ENCODE assay signal across 30 mouse cellular contexts in genomic region chr9:123688227-123688626, GRCm38 (mm10). TPM values are rescaled to one million over a fixed set of nuclear protein-coding genes. Genes with fewer than 3 reads are reported as not detected.
DNase-seq lines count a peak whose midpoint lies in the region; ATAC-seq and TF ChIP-seq lines count a peak whose summit lies in the region.
"Had no signal": no experiment of that assay in that cellular context is flagged by ENCODE, and none has a peak within 500 bp of the region (broad histone marks: within the 10 kb centered on the region; RNA-seq: fewer than 3 reads in every experiment).

No protein-coding gene starts in this region.

- H3K4me1 ChIP-seq in liver, embryonic 13.5 days (replicated peaks) = 0 out of 2 replicates have a peak, but pooled peaks cover 3% of the 10 kb centered on the region
- H3K4me1 ChIP-seq in liver, embryonic 12.5 days = no peaks in the 10 kb centered on the region; the same call in 1 of the 2 replicates
- no peaks in the 10 kb centered on the region for H3K4me1 ChIP-seq in MEL (ENCODE audit: control insufficient read depth in 1 of 2, insufficient read depth in 2 of 2, low read length in 2 of 2)
- H3K4me1 ChIP-seq in intestine, embryonic 16.5 days (ENCODE audit: control insufficient read depth, insufficient read depth, low read length) = no peaks in the 10 kb centered on the region
- no peaks in the 10 kb centered on the region for H3K4me1 ChIP-seq in intestine, embryonic 15.5 days (replicated peaks)
- H3K4me1 ChIP-seq: embryonic facial prominence, embryonic 13.5 days; embryonic facial prominence, embryonic 15.5 days; forebrain, embryonic 12.5 days had no signal

- H3K27me3 ChIP-seq in liver, embryonic 13.5 days = peaks cover 4% of the 10 kb centered on the region; the same call in 1 of the 2 replicates
- 0 out of 2 replicates have a peak, but pooled peaks cover 3% of the 10 kb centered on the region for H3K27me3 ChIP-seq in liver, embryonic 12.5 days (replicated peaks)
- H3K27me3 ChIP-seq in MEL (ENCODE audit: control insufficient read depth in 1 of 2, insufficient read depth in 2 of 2, low read length in 2 of 2) = no peaks in the 10 kb centered on the region
- no peaks in the 10 kb centered on the region for H3K27me3 ChIP-seq in intestine, embryonic 16.5 days (replicated peaks; ENCODE audit: control insufficient read depth, insufficient read depth, low read length)
- no peaks in the 10 kb centered on the region for H3K27me3 ChIP-seq in intestine, embryonic 15.5 days (replicated peaks)
- H3K27me3 ChIP-seq: CH12.LX; embryonic facial prominence, embryonic 13.5 days; embryonic facial prominence, embryonic 15.5 days had no signal

- no peak overlapping the region for H3K4me3 ChIP-seq in liver, embryonic 13.5 days (replicated peaks)
- H3K4me3 ChIP-seq in liver, embryonic 12.5 days = no peak overlapping the region
- no peak overlapping the region for H3K4me3 ChIP-seq in MEL (ENCODE audit: control insufficient read depth in 1 of 2, insufficient read depth in 1 of 2, low read depth in 2 of 2, low read length in 2 of 2)
- no peak overlapping the region for H3K4me3 ChIP-seq in intestine, embryonic 16.5 days (ENCODE audit: low read length)
- H3K4me3 ChIP-seq in intestine, embryonic 15.5 days (replicated peaks) = no peak overlapping the region
- H3K4me3 ChIP-seq: embryonic facial prominence, embryonic 13.5 days; embryonic facial prominence, embryonic 15.5 days; erythroblast, embryonic 14.5 days; forebrain, embryonic 10.5 days; forebrain, embryonic 12.5 days had no signal

- WGBS in liver, embryonic 13.5 days (ENCODE audit: insufficient replicate concordance) = 14% methylated on average over 1 of the region's 1 CpGs
- WGBS in liver, embryonic 12.5 days (ENCODE audit: insufficient replicate concordance) = 41% methylated on average over 1 of the region's 1 CpGs
- WGBS in intestine, embryonic 16.5 days = 80% methylated on average over 1 of the region's 1 CpGs
- 81% methylated on average over 1 of the region's 1 CpGs for WGBS in intestine, embryonic 15.5 days

- no peaks in the 10 kb centered on the region for H3K9me3 ChIP-seq in liver, embryonic 13.5 days (replicated peaks)
- no peaks in the 10 kb centered on the region for H3K9me3 ChIP-seq in liver, embryonic 12.5 days (replicated peaks)
- no peaks in the 10 kb centered on the region for H3K9me3 ChIP-seq in MEL (replicated peaks; ENCODE audit: insufficient read depth, low read length)
- no peaks in the 10 kb centered on the region for H3K9me3 ChIP-seq in intestine, embryonic 16.5 days (ENCODE audit: control insufficient read depth, low read length)
- H3K9me3 ChIP-seq in intestine, embryonic 15.5 days = no peaks in the 10 kb centered on the region
- H3K9me3 ChIP-seq: embryonic facial prominence, embryonic 13.5 days; embryonic facial prominence, embryonic 15.5 days; forebrain, embryonic 10.5 days; forebrain, embryonic 12.5 days; G1E had no signal

- no peak for TF ChIP-seq RAD21 in MEL (IDR thresholded peaks at IDR 0.05; ENCODE audit: low read depth, low read length)

- H3K9ac ChIP-seq in liver, embryonic 13.5 days = no peak overlapping the region
- no peak overlapping the region for H3K9ac ChIP-seq in liver, embryonic 12.5 days
- no peak overlapping the region for H3K9ac ChIP-seq in MEL (ENCODE audit: control insufficient read depth, low read depth, low read length, poor library complexity, severe bottlenecking)
- H3K9ac ChIP-seq in intestine, embryonic 16.5 days (ENCODE audit: low read depth, low read length) = no peak overlapping the region
- no peak overlapping the region for H3K9ac ChIP-seq in intestine, embryonic 15.5 days
- H3K9ac ChIP-seq: embryonic facial prominence, embryonic 13.5 days; embryonic facial prominence, embryonic 15.5 days; forebrain, embryonic 12.5 days had no signal

- no peak overlapping the region for H3K27ac ChIP-seq in liver, embryonic 13.5 days
- no peak overlapping the region for H3K27ac ChIP-seq in liver, embryonic 12.5 days
- no peak overlapping the region for H3K27ac ChIP-seq in MEL (ENCODE audit: control insufficient read depth, low read depth, low read length)
- H3K27ac ChIP-seq in intestine, embryonic 16.5 days (ENCODE audit: low read length) = no peak overlapping the region
- H3K27ac ChIP-seq in intestine, embryonic 15.5 days = no peak overlapping the region
- H3K27ac ChIP-seq: embryonic facial prominence, embryonic 13.5 days; embryonic facial prominence, embryonic 15.5 days; forebrain, embryonic 10.5 days; forebrain, embryonic 12.5 days had no signal

- ATAC-seq in liver, embryonic 13.5 days (ENCODE audit: low read depth) = peak; percentile 48; the same call in 1 of the 2 replicates
- no peak for ATAC-seq in liver, embryonic 12.5 days
- ATAC-seq in common myeloid progenitor, adult 5-6 weeks (replicated peaks; ENCODE audit: low read depth, poor library complexity, severe bottlenecking) = peak; percentile 67
- peak; percentile 78 for ATAC-seq in megakaryocyte-erythroid progenitor cell, adult 5-6 weeks (replicated peaks; ENCODE audit: low FRiP score, low TSS enrichment, poor library complexity, severe bottlenecking)
- no peak for ATAC-seq in intestine, embryonic 16.5 days
- no peak for ATAC-seq in intestine, embryonic 15.5 days
- ATAC-seq: activated CD4-positive, CD25-positive, alpha-beta regulatory T cell, adult 4 months; CD4-positive, CD25-positive, alpha-beta regulatory T cell, adult 4 months; forebrain, embryonic 14.5 days; forebrain, embryonic 16.5 days; Patski had no signal

- no peak for TF ChIP-seq CTCF in MEL (IDR thresholded peaks at IDR 0.05 in 2 of 3, conservative IDR thresholded peaks at IDR 0.05 in 1 of 3; ENCODE audit: control insufficient read depth in 1 of 3, insufficient read depth in 1 of 3, low read depth in 2 of 3, low read length in 3 of 3, poor library complexity in 1 of 3, severe bottlenecking in 1 of 3)

- H3K79me2 ChIP-seq in MEL (ENCODE audit: control insufficient read depth, insufficient read depth, low read length, poor library complexity) = no peaks in the 10 kb centered on the region

- no peaks in the 10 kb centered on the region for H3K36me3 ChIP-seq in liver, embryonic 13.5 days
- no peaks in the 10 kb centered on the region for H3K36me3 ChIP-seq in liver, embryonic 12.5 days
- H3K36me3 ChIP-seq in MEL (ENCODE audit: control insufficient read depth in 1 of 2, insufficient read depth in 2 of 2, low read length in 2 of 2) = no peaks in the 10 kb centered on the region; a peak in 1 of 4 replicates
- H3K36me3 ChIP-seq in intestine, embryonic 16.5 days (ENCODE audit: control insufficient read depth, insufficient read depth, low read length) = no peaks in the 10 kb centered on the region; the same call in 1 of the 2 replicates
- H3K36me3 ChIP-seq in intestine, embryonic 15.5 days = no peaks in the 10 kb centered on the region

- no peak for DNase-seq in liver, embryonic 13.5 days
- DNase-seq in MEL (ENCODE audit: low read depth, low spot score) = peak; percentile 59
- no peak for DNase-seq in embryo, embryonic 10 days (ENCODE audit: low spot score)
- DNase-seq: adrenal gland, adult 8-10 months; adrenal gland, postnatal 14 days; adrenal gland, postnatal 36 days; B cell, adult 2 months; cerebellum, adult 18-20 months; cerebellum, adult 8-10 months; cerebellum, adult 9-11 months; cerebellum, postnatal 14 days; cerebellum, postnatal 36 days; embryo, embryonic 11 days had no signal

- TF ChIP-seq POLR2A in MEL (IDR thresholded peaks at IDR 0.05; ENCODE audit: control insufficient read depth in 1 of 2, insufficient read depth in 1 of 2, low read depth in 1 of 2, low read length in 2 of 2, poor library complexity in 1 of 2) = no peak

- peak; percentile 67 to 79 for TF ChIP-seq EP300 in MEL (IDR thresholded peaks at IDR 0.05; ENCODE audit: low read depth in 1 of 2, low read length in 2 of 2)

- no peak overlapping the region for H3K4me2 ChIP-seq in liver, embryonic 13.5 days
- H3K4me2 ChIP-seq in liver, embryonic 12.5 days = no peak overlapping the region
- no peak overlapping the region for H3K4me2 ChIP-seq in intestine, embryonic 16.5 days (ENCODE audit: low read depth, low read length)
- no peak overlapping the region for H3K4me2 ChIP-seq in intestine, embryonic 15.5 days (replicated peaks)
- H3K4me2 ChIP-seq: embryonic facial prominence, embryonic 13.5 days; embryonic facial prominence, embryonic 15.5 days; forebrain, embryonic 12.5 days had no signal

RNA-seq across cellular contexts. Expression of gene Slc6a20a, which starts 9.5 kb away (rescaled TPM):
- 0.98 and 1.2 TPM in 2 replicates for polyA plus RNA-seq in liver, embryonic 13.5 days (2015; fragmentation: Nextera tagmentation; extraction: Ambion mirVana)
- polyA plus RNA-seq in liver, embryonic 12.5 days (2016; fragmentation: Nextera tagmentation; extraction: Ambion mirVana) = 0.69 and 0.75 TPM in 2 replicates
- not detected in 2 replicates for total RNA-seq in MEL (2012; rRNA removed)
- polyA plus RNA-seq in MEL (2012; ENCODE audit: insufficient read depth in 1 of 2, insufficient read length in 2 of 2, low read depth in 1 of 2, low replicate concordance in 2 of 2, missing spikeins in 1 of 2) = not detected
- 0.39 and 1.5 TPM in 2 replicates for total RNA-seq in common myeloid progenitor, adult 5-6 weeks (2017)
- 4.1 and 5.6 TPM in 2 replicates for total RNA-seq in megakaryocyte-erythroid progenitor cell, adult 5-6 weeks (2014; fragmentation: Nextera tagmentation)
- 4.2 and 6.2 TPM in 2 replicates for total RNA-seq in megakaryocyte-erythroid progenitor cell, adult 5-6 weeks (2017)
- polyA plus RNA-seq in intestine, embryonic 16.5 days (2015; fragmentation: Nextera tagmentation; extraction: Ambion mirVana) = 32.5 and 39.9 TPM in 2 replicates
- polyA plus RNA-seq in intestine, embryonic 15.5 days (2015; fragmentation: Nextera tagmentation; extraction: Ambion mirVana) = 16.8 and 19.8 TPM in 2 replicates
- total RNA-seq: CH12.LX had no signal
- polyA plus RNA-seq: CD4-positive, CD25-positive, alpha-beta regulatory T cell, adult 4 months; G1E; Patski had no signal

RNA-seq across cellular contexts. Expression of gene Ccr9, which starts 10.0 kb away (rescaled TPM):
- 0.39 and 0.46 TPM in 2 replicates for polyA plus RNA-seq in liver, embryonic 13.5 days (2015; fragmentation: Nextera tagmentation; extraction: Ambion mirVana)
- polyA plus RNA-seq in liver, embryonic 12.5 days (2016; fragmentation: Nextera tagmentation; extraction: Ambion mirVana) = 0.26 and 0.37 TPM in 2 replicates
- not detected in 2 replicates for total RNA-seq in MEL (2012; rRNA removed)
- not detected for polyA plus RNA-seq in MEL (2012; ENCODE audit: insufficient read depth in 1 of 2, insufficient read length in 2 of 2, low read depth in 1 of 2, low replicate concordance in 2 of 2, missing spikeins in 1 of 2)
- 0.32 and 0.82 TPM in 2 replicates for total RNA-seq in common myeloid progenitor, adult 5-6 weeks (2017)
- not detected in 2 replicates for total RNA-seq in megakaryocyte-erythroid progenitor cell, adult 5-6 weeks (2014; fragmentation: Nextera tagmentation)
- 0.09 TPM in 1 of 2 replicates, not detected in the other for total RNA-seq in megakaryocyte-erythroid progenitor cell, adult 5-6 weeks (2017)
- polyA plus RNA-seq in intestine, embryonic 16.5 days (2015; fragmentation: Nextera tagmentation; extraction: Ambion mirVana) = 0.70 and 1.4 TPM in 2 replicates
- polyA plus RNA-seq in intestine, embryonic 15.5 days (2015; fragmentation: Nextera tagmentation; extraction: Ambion mirVana) = 0.54 and 0.75 TPM in 2 replicates
- polyA plus RNA-seq: erythroblast, embryonic 14.5 days; G1E had no signal

RNA-seq across cellular contexts. Expression of gene Lztfl1, which starts 29.3 kb away (rescaled TPM):
- 20.7 and 26.6 TPM in 2 replicates for polyA plus RNA-seq in liver, embryonic 13.5 days (2015; fragmentation: Nextera tagmentation; extraction: Ambion mirVana)
- polyA plus RNA-seq in liver, embryonic 12.5 days (2016; fragmentation: Nextera tagmentation; extraction: Ambion mirVana) = 22.0 and 25.6 TPM in 2 replicates
- total RNA-seq in MEL (2012; rRNA removed) = 13.0 and 18.1 TPM in 2 replicates
- 100 to 1,000 TPM in 1 of 2 experiments, 10 to 100 TPM in 1; 17.1 to 408 TPM for polyA plus RNA-seq in MEL (2012; ENCODE audit: insufficient read depth in 1 of 2, insufficient read length in 2 of 2, low read depth in 1 of 2, low replicate concordance in 2 of 2, missing spikeins in 1 of 2)
- total RNA-seq in common myeloid progenitor, adult 5-6 weeks (2017) = 36.9 and 39.3 TPM in 2 replicates
- total RNA-seq in megakaryocyte-erythroid progenitor cell, adult 5-6 weeks (2014; fragmentation: Nextera tagmentation) = 35.2 and 42.5 TPM in 2 replicates
- 28.1 and 30.4 TPM in 2 replicates for total RNA-seq in megakaryocyte-erythroid progenitor cell, adult 5-6 weeks (2017)
- polyA plus RNA-seq in intestine, embryonic 16.5 days (2015; fragmentation: Nextera tagmentation; extraction: Ambion mirVana) = 33.5 and 36.7 TPM in 2 replicates
- polyA plus RNA-seq in intestine, embryonic 15.5 days (2015; fragmentation: Nextera tagmentation; extraction: Ambion mirVana) = 41.1 and 47.1 TPM in 2 replicates

RNA-seq across cellular contexts. Expression of gene Slc6a20b, which starts 55.9 kb away (rescaled TPM):
- 0.07 TPM in 2 replicates for polyA plus RNA-seq in liver, embryonic 13.5 days (2015; fragmentation: Nextera tagmentation; extraction: Ambion mirVana)
- polyA plus RNA-seq in liver, embryonic 12.5 days (2016; fragmentation: Nextera tagmentation; extraction: Ambion mirVana) = 0.10 and 0.14 TPM in 2 replicates
- total RNA-seq in MEL (2012; rRNA removed) = 0.35 and 0.46 TPM in 2 replicates
- polyA plus RNA-seq in MEL (2012; ENCODE audit: insufficient read depth in 1 of 2, insufficient read length in 2 of 2, low read depth in 1 of 2, low replicate concordance in 2 of 2, missing spikeins in 1 of 2) = under 1 TPM in 1 of 2 experiments, not detected in 1; 0.01 TPM
- total RNA-seq in common myeloid progenitor, adult 5-6 weeks (2017) = 0.19 and 0.37 TPM in 2 replicates
- total RNA-seq in megakaryocyte-erythroid progenitor cell, adult 5-6 weeks (2014; fragmentation: Nextera tagmentation) = 0.45 and 0.46 TPM in 2 replicates
- 0.27 and 0.38 TPM in 2 replicates for total RNA-seq in megakaryocyte-erythroid progenitor cell, adult 5-6 weeks (2017)
- 0.57 and 0.76 TPM in 2 replicates for polyA plus RNA-seq in intestine, embryonic 16.5 days (2015; fragmentation: Nextera tagmentation; extraction: Ambion mirVana)
- 0.45 and 0.59 TPM in 2 replicates for polyA plus RNA-seq in intestine, embryonic 15.5 days (2015; fragmentation: Nextera tagmentation; extraction: Ambion mirVana)
- total RNA-seq: adrenal gland, adult 8-10 months; adrenal gland, postnatal 14 days; adrenal gland, postnatal 36 days had no signal

Comparison
In these comparisons a context has a peak if more than half of its experiments do, and no peak if none do; other contexts are left out.
1. ATAC-seq: peak in liver, embryonic 13.5 days (single experiment), common myeloid progenitor, adult 5-6 weeks (single experiment) and megakaryocyte-erythroid progenitor cell, adult 5-6 weeks (single experiment); none in liver, embryonic 12.5 days (single experiment), intestine, embryonic 16.5 days (single experiment) and intestine, embryonic 15.5 days (single experiment).